Mouse (Mus musculus): ENCODE results near the gene Hcrtr1.
A peak's percentile ranks its signal among the peaks of the same experiment; 100 is the strongest.

Hcrtr1 gene

DNA sequence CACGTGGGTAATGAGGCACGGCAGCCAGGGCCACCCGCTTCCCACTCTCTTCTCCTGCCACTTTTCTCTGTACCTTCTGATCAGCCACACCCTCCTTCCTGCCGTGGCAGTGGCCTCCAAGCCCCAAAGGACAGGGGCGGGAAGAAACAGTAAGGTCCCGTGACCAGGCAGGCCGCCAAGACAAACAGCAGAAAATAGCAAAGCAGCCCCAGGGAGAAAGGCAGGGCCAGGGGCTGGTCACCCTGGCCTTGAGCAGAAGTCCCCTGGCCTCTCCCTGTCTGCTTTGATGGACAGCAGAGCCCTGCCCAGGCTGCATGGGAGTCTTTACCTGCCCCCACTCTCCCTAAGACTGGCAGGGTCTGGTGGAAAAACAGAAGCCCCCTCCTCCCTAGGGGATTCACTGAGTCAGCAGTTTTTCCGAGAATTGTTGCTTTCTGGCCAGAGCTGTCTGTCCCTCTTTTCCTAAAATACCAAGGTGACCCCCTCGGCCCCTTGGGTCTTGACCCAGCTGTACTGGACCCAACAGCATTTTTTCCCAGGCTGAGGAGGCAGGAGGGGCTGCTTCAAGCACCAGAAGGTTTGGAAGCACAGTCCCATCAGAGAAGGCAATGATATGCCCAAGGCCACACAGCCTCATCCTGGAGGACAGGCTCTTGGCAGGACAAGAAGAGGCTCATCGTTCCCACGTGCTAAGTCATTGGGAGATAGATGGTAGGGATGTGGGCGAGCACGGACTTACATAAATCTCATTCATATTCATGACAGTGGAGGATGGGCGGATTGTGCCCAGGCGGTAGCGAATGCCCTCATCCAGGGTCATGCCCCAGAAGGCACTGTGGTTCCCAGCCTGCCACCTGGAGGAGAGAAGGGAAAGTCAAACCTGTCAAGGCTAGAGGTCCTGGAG, 29.4 kb upstream of the Hcrtr1 start:
- no peak for DNase-seq (ENCODE audit: low read depth, low spot score)

DNA sequence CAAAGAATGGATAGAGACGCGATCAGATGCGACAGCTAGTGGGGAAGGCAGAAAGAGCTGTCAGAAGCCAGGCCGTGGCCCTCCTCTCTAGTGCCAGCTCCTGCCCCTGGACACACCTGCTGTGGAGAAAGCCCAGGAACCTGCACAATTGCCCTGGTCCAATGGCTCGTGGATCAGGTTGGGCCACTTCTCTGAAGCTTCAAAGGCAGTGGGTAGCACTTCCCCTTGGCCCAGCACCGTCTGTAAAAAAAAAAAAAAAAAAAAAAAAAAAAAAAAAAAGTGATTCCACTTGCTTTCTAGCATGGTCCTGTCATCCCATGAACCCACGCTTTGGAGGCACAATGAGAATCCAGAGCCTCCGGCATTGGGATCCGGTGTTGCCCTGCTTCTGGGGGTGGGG, 28.7 kb upstream of the Hcrtr1 start:
- DNase-seq (ENCODE audit: low read depth, low spot score) = no peak

DNA sequence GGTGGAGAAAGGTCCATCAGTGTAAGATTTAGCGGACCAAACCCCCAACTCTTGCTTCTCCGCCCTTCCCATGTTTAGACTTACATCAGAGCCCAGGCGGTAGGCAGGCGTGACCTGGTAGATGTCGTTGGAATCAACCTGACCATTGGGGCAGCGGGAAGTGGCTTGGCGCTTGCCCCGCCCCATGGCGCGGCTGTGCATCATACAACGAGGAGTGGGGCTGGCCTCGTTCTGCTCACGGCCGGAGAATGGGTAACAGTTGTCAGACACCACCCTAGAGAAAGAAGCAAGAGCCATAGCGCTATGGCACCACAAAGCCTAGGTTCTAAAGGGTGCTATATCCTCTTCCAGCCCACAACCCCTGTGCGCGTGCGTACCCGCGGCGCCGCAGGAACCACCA, 28.2 kb upstream of the Hcrtr1 start:
- no peak for DNase-seq (ENCODE audit: low read depth, low spot score)

DNA sequence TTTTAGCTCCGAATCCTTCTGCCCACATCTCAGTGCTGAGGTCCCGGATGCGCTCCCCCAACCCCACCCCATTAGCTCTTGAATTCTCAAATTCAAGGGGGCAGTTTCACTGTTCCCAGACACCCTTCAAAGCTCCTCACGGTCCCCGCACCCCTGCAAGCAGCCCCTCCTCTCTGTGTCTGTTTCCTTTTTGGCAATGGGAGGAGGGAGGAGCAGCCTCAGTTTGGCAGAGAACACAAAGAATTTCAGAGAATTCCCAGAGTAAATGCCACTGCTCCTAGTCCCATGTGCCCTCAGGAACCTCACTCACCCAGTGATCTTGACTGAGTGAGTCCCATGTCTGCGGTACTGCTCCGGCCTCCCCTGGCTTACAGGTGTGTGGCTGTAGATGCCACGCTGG, 27.4 kb upstream of the Hcrtr1 start:
- DNase-seq (ENCODE audit: low read depth, low spot score) = no peak

DNA sequence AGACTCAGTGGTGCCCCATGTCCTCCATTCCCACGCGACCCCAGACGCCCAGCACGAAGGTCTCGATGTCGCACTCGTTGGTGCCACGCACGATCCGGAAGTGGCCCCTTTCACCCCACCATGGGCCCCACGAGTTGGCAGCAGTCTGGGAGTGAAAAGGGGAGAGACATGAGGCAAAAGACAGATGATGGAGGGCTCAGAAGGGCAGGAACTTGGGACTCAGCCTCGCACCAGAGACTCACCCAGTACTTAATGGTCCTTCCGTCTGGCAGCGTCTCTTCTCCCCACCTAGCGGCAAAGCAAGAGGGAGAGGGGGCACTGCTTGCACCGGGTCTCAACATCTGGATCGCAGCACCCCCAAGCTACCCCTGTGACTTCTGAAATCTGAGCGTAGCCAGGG, 26.9 kb upstream of the Hcrtr1 start:
- DNase-seq (ENCODE audit: low read depth, low spot score) = no peak

DNA sequence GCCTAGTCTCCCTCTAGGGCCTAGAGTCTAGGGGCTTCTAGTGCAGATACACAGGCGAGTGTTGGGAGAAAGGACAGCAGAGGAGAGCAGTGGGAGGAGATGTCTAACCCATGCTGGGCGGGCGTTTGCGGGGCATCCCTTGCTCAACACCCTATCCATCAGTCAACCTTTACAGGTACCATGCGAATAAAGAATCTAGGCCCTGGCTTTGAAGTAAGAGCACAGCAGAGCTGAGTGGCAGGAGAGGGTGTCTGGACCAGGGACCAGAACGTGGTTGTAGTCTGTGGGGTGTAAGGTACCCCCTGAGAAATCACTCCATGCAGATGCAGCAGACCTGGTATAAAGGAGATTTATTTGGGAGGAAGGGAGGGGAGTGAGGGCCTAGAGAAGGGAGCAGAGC, 25.0 kb upstream of the Hcrtr1 start:
- DNase-seq (ENCODE audit: low read depth, low spot score) = no peak

DNA sequence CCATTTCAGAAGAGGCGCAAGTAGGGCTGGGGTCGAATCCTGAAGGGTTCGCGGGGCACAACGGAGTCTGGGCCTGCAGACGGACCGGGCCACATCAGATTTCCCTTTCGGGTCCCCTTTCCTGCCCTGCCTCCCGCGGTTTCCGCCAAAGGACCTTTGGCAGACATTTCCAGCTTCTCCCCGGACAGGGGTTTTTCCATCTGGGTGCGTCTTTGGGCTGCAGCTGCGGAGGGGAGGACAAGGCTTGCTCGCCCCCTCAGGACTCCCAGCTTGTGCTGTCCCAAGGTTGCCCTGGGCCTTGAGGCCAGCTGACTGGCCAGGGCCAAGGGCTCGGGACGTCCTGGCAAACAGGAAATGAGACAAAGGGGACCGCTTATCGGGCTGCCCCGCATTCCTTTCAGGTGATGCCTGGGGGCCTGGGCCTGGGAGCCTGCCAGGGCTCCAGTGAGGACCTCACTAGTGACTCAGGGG, 24.3 kb upstream of the Hcrtr1 start:
- no peak for DNase-seq (ENCODE audit: low read depth, low spot score)

DNA sequence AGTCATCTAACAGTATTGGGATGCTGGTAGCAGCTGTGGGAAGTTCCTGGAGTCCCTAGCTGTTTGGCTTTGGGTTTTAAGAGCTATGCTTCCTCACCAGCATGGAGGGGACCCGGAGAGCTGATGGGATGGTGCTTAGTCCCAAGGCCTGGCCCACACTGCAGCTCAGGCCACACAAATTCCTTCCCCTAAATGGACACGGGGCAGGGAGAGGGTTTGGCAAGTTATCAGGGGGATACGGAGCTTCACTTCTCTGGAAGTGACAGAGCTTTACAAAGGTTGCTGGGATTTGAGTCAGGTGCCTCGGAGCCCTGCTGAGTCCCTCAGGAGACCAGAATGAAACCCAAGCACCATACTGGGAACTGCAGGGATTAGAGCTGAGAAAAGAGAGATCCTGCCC, 22.2 kb upstream of the Hcrtr1 start:
- no peak for DNase-seq (ENCODE audit: low read depth, low spot score)

DNA sequence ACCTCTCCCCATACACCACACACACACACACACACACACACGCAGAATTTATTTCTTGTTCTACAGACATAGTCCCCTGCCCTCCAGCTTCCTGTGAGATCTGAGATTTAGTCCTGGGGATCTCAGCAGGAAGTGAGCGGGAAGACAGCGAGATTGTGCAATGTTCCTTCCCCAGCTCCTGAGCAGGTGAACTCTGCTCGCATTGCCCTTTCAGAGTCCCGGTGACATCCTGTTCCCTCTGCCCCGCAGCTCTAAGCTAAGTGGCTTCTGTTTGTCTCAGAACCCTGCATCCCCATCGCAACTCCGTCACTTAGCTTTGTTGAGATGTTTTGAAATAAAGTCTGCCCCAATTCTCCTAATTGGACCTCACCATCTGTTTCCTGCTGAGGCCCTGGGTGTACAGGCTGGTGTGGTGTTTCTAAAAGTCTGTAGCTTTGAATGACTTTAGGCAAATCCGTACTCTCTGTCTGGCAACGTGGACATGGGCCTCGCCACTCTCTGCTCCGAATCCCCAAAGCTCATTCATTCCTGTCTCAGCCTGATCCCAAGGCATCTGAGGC, 17.7 kb upstream of the Hcrtr1 start:
- no peak for DNase-seq (ENCODE audit: low read depth, low spot score)

DNA sequence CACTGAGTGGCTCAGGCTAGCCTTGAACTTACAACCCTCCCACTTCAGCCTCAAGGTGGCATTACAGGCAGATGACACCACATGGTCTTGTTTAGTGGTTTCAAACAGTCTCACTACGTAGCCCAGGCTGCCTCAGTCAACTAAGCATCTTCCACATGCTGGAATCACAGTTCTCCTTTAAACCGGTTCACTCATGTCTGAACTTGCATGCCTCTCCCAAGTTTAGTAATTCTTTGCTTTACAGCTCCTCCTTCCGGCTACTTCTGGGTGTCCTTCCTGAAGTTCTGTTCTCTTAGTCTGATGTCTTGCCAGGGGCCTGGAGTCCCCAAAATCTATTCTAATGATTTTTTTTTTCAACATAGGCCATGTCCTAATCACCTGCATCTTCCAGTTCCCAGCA, 15.1 kb upstream of the Hcrtr1 start:
- no peak for DNase-seq (ENCODE audit: low read depth, low spot score)

DNA sequence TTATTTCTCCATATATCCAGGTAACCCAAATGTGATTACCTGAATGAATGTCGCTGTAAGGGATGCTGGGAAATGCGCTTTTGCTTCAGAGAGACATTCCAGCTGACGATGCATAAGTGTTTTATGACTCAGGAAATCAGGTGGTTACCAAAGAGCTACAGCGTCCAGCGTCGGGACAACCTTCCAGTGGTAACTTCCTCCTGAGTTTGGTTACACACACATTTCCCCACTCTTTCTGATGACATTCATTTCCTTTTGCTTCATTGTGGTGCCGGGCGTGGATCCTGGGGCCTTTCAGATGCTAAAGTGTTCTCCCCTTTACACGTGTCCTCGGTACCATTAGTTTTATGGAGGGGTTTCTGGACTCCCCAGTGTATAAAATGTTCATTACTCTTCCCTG, 9.2 kb upstream of the Hcrtr1 start:
- DNase-seq (ENCODE audit: low read depth, low spot score) = no peak

DNA sequence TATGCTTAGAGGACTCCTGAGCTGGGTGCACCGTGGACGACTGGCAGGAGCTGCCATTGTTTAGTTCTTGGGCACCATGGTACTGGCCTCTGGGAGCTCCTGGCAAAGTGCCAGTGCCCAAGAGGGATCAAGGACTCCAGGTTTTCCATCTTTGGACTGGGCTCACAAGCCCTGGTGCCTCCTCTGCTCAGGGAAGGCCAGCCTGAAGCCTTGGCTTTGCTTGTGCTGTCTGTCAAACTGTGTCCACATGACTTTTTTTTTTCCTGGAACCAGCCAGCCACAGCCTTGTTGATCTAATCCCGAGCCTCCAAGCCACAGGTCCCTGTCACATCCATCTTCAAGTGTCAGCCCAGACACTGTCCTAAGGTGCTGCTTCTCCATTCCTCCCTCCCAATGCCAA, 2.6 kb upstream of the Hcrtr1 start:
- no peak for DNase-seq (ENCODE audit: low read depth, low spot score)

DNA sequence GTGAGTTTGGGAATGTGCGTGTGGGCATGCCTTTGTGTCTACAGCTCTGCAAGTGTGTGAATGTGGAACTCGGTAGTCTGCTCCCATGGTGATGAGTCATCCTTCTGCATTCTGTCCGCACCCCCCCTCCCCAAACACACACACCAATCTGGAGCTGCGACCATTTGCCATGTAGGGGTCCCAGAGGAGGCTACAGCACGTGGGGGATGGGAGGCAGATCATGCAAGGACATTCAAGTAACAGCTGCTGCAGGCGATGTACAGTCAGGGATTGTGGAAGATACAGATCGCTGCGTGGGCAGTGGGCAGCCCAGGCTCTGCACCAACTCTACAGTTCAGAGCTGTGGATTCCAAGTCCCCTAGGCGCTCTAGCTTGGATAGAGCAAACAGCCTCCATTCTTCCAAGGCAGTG, 1.8 kb upstream of the Hcrtr1 start:
- DNase-seq (ENCODE audit: low read depth, low spot score) = no peak

DNA sequence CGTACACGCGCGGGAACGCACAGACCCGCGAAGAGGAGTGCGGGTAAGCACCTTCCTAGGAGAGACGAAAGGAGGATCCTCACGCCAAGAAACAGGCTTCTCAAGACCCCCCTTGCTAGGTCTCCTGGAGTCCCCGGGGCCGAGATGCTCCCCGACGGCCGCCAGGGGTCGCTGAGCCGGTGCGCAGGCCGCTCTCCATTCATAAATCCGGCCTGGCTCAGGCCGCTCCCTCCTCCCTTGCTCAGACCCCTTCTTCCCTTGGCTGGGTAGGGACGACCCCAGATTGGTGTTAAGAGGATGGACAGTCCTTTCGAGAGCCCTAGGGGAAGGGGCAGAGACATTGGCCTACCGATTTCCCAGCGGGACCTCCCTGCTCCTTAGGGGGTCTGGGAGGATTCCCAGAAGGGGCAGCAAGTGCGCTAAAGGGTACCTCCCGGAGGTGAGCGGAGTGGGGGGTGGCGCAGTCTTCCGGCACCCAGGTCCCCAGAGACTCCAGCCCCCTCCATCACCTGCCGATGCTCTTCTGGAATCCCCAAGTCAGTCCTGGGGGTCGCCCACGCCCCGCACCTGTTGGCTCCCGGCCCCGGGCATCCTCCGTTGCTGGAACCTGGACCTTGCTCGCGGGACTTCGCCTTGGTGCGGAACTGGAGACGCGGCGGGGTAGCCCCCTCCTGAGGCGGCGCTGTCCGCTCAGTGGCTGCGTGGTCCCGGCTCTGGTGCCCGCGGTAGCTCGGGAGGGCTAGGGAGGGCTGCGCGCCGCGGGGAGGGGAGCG, 532 bp downstream of the Hcrtr1 start:
- peak; percentile 71 for DNase-seq (ENCODE audit: low read depth, low spot score)

DNA sequence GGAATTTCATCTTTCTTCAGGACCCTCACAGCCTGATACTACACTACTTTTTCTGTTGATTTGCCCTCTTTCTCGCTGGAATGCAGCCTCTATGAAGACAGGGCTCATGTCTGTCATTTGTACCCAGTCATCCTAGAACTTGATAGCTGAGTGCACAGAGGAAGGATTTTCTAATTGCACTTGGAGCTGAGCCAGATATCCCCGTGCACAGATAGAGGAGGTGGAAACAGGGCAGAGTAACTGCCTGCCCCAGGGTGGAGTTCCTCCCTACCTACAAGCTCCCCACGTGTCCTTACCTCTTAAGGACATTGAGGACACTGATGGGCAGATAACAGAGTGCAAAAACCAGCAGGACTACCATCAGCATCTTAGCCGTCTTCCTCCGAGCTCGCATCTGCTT, 5.8 kb downstream of the Hcrtr1 start:
- no peak for DNase-seq (ENCODE audit: low read depth, low spot score)

DNA sequence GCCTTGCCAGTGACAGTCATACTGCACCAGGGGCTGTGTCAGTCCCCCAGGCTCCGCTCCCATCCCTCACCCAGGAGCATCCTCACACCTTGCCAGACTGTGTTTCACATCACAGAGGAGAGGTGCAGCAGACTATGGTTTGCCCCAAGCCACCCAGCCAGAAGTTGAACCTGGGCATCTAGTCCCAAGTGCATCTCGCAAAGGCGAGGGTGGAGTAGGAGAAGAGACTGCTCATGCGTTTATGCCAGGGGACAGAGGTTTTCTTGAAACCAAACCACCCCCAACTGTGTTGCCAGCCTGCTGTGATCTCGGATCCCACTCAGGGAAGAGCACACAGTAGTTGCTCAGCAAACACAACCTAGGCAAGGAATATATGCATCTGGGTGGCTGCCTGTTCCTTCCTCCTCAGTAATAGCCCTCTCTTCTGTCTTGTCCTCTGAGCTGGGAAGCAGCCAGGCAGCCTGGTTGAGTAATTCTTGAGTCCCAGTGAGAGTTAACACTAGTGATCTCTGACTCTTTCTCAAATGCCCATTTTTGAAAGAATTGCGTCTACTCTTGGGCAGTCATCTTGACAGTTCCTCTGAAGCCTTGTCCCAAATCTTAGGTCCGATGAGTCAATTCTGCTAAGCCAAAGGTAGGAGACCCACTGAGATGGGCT, 7.6 kb downstream of the Hcrtr1 start:
- DNase-seq (ENCODE audit: low read depth, low spot score) = no peak

DNA sequence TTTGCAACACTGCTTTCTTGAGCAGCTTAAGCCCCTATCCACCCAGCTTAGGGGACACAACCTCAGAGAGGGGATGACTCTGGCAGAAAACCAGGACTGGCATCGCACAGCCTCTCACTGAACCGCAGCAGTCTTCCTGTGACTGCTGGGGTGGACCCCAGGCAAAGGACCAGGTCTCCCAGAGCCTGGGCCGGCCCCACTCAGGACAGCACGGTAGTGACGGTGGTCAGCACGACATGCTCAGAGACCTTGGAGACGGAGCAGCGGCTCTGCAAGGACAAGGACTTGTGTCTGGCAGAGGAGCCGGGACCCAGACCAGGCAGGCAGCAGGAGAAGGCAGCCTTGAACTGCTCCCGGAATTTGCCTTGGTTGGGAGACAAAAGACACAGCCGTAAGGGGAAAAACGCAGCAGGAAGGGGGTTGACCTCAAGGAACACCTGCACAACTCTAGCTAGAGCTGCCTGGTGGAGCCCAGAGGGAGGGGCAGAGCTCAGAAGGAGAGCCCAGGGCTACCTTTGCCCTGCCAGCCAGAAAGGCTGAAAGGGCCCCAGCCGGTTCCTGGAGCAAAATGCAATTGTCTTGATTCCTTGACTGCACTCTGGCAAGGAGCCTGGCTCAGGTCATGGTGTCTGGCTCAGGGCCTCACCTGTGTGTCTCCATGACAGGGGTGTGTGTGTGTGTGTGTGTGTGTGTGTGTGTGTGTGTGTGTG, 8.4 kb downstream of the Hcrtr1 start:
- DNase-seq (ENCODE audit: low read depth, low spot score) = no peak

DNA sequence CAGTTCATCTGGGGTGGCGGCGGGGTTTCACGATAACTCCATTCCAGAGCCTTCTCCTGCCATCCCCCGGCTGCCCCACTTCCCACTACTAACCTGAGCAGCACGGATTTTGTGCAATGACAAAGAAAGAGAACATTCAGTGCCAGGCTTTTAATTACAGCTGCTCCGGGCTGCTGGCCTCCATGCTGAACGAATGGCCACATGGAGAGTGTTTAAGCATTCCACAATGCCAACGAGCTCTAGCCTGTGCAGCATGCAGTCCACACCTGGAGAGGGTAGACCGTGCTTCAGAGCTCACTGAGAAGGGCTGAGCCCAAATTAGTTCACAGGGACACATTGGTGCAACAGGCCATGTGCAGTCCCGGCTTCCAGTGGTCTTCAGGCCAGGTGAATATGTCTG, 9.1 kb downstream of the Hcrtr1 start:
- no peak for DNase-seq (ENCODE audit: low read depth, low spot score)

DNA sequence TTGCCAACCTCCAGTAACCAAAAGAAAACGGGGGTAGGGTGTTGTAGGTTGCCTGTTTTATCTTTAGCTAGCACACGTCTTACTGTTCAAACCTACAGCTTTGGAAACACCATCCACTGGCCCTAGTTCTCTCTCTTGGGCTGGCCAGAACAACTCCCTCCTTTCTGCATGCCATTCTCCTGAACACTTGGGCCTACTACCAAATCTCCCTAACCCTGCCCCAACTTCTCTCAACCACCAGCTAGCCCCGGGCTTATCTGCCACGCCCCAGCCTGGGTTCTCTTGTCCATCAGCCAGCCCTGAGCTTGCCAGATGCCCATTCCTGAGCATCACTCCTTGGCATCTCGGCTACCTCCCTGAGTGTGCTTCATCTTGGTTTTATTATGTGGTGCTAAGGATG, 10.3 kb downstream of the Hcrtr1 start:
- no peak for DNase-seq (ENCODE audit: low read depth, low spot score)

DNA sequence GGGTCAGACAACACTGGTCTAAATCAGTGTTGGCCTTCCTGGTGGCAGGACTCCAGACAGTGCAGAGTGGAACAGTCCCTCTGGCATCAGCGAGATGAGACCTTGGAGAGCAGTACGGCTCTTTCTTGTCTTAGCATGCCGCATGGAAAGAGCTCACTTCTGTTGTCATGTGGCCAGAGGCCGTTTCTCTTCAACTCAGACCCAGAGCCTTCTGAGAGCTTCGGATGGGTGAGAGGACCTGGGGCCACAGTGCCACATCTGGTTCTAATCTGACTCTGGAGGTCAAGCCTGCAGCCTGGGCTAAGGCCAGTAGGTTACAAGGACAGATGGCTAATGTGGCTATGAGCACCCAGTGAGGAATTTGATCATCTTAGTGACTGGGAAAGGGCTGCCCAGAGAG, 13.2 kb downstream of the Hcrtr1 start:
- DNase-seq (ENCODE audit: low read depth, low spot score) = no peak

DNA sequence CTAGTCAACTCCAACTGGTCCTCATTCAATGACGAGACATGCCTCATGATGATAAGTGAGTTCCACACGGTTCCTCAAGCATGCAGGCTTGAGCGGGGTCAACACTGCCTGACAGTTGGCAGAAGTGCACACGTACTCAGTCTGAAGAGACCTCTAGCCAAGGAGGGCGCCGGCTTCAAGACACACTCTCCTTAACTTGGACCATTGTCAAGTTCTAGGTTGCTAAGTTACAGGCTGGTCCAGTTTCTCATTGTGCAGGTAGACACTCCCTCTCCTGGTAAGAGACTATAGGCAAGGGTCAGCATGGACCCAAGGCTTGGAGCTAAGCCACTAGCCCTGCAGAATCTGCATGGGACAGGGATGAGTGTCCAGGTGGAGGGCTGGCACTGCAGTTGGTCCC, 14.0 kb downstream of the Hcrtr1 start:
- DNase-seq (ENCODE audit: low read depth, low spot score) = no peak

Measured in retina, postnatal 7 days (tissue).